In genomic region chr10:93695043-93695791, GRCm38 (mm10) we compare ENCODE assay signal across 11 mouse cellular contexts. TPM values are rescaled to one million over a fixed set of nuclear protein-coding genes. Genes with fewer than 3 reads are reported as not detected.
DNase-seq lines count a peak whose midpoint lies in the region; ATAC-seq and TF ChIP-seq lines count a peak whose summit lies in the region.
"Had no signal": no experiment of that assay in that cellular context is flagged by ENCODE, and none has a peak within 500 bp of the region (broad histone marks: within the 10 kb centered on the region; RNA-seq: fewer than 3 reads in every experiment).

No protein-coding gene starts in this region.

- H3K9ac ChIP-seq in lung, embryonic 14.5 days, result no peak overlapping the region
- no peak overlapping the region for H3K9ac ChIP-seq in hindbrain, embryonic 12.5 days
- H3K9ac ChIP-seq in midbrain, embryonic 14.5 days (replicated peaks; ENCODE audit: low read length), result no peak overlapping the region
- H3K9ac ChIP-seq: limb, embryonic 15.5 days had no signal

- peaks cover 3% of the 10 kb centered on the region for H3K4me1 ChIP-seq in lung, embryonic 14.5 days (ENCODE audit: insufficient read depth)
- peaks cover 16% of the 10 kb centered on the region for H3K4me1 ChIP-seq in forebrain, embryonic 10.5 days
- H3K4me1 ChIP-seq in hindbrain, embryonic 12.5 days, result peaks cover 12% of the 10 kb centered on the region
- peaks cover 6% of the 10 kb centered on the region for H3K4me1 ChIP-seq in midbrain, embryonic 14.5 days (ENCODE audit: control insufficient read depth, insufficient read depth, low read length)
- H3K4me1 ChIP-seq: limb, embryonic 15.5 days had no signal

- no peak for DNase-seq in lung, embryonic 14.5 days
- no peak for DNase-seq in lung, postnatal 14 days
- DNase-seq in forebrain, embryonic 10.5 days (ENCODE audit: extremely low spot score, low spot score), result no peak
- peak; percentile 36 for DNase-seq in midbrain, embryonic 14.5 days
- DNase-seq in left cerebral cortex, postnatal 4 days, result no peak
- no peak for DNase-seq in layer of hippocampus, adult 11-12 months (ENCODE audit: low spot score)
- no peak for DNase-seq in gastrocnemius, adult 8-10 months (ENCODE audit: low spot score in 2 of 2)
- DNase-seq: gastrocnemius, postnatal 36 days had no signal

- WGBS in lung, embryonic 14.5 days, result 46% methylated on average over 21 of the region's 21 CpGs
- WGBS in forebrain, embryonic 10.5 days, result 61% methylated on average over 21 of the region's 21 CpGs
- 49% methylated on average over 21 of the region's 21 CpGs for WGBS in hindbrain, embryonic 12.5 days
- 41% methylated on average over 21 of the region's 21 CpGs for WGBS in midbrain, embryonic 14.5 days

- intact Hi-C loops in left cerebral cortex, postnatal 4 days (cut with DNase I), result no loop called here

- ATAC-seq in lung, embryonic 14.5 days (ENCODE audit: insufficient read depth), result no peak
- peak; percentile 26; the same call in 1 of the 2 replicates for ATAC-seq in hindbrain, embryonic 12.5 days (ENCODE audit: low FRiP score)
- ATAC-seq in midbrain, embryonic 14.5 days (ENCODE audit: low FRiP score, low TSS enrichment), result no peak

- no peak for TF ChIP-seq CTCF in lung, embryonic 14.5 days (IDR thresholded peaks at IDR 0.05; ENCODE audit: low read depth)

- H3K9me3 ChIP-seq in lung, embryonic 14.5 days (ENCODE audit: low read depth, low read length), result no peaks in the 10 kb centered on the region
- no peaks in the 10 kb centered on the region for H3K9me3 ChIP-seq in forebrain, embryonic 10.5 days
- no peaks in the 10 kb centered on the region for H3K9me3 ChIP-seq in hindbrain, embryonic 12.5 days (replicated peaks)
- no peaks in the 10 kb centered on the region for H3K9me3 ChIP-seq in midbrain, embryonic 14.5 days (ENCODE audit: control insufficient read depth, low read length)
- H3K9me3 ChIP-seq: limb, embryonic 15.5 days had no signal

- no peaks in the 10 kb centered on the region for H3K36me3 ChIP-seq in lung, embryonic 14.5 days (ENCODE audit: insufficient read depth)
- H3K36me3 ChIP-seq in forebrain, embryonic 10.5 days (replicated peaks), result no peaks in the 10 kb centered on the region; the same call in 1 of the 2 replicates
- no peaks in the 10 kb centered on the region for H3K36me3 ChIP-seq in hindbrain, embryonic 12.5 days
- H3K36me3 ChIP-seq in midbrain, embryonic 14.5 days (ENCODE audit: control insufficient read depth, insufficient read depth, low read length), result no peaks in the 10 kb centered on the region
- H3K36me3 ChIP-seq: limb, embryonic 15.5 days had no signal

- H3K4me3 ChIP-seq in lung, embryonic 14.5 days (ENCODE audit: low read depth, low read length), result no peak overlapping the region
- no peak overlapping the region for H3K4me3 ChIP-seq in forebrain, embryonic 10.5 days
- H3K4me3 ChIP-seq in hindbrain, embryonic 12.5 days, result no peak overlapping the region
- H3K4me3 ChIP-seq in midbrain, embryonic 14.5 days (replicated peaks; ENCODE audit: low read depth, low read length), result no peak overlapping the region
- H3K4me3 ChIP-seq: limb, embryonic 15.5 days had no signal

- no peaks in the 10 kb centered on the region for H3K27me3 ChIP-seq in lung, embryonic 14.5 days (ENCODE audit: insufficient read depth, low read length)
- no peaks in the 10 kb centered on the region for H3K27me3 ChIP-seq in forebrain, embryonic 10.5 days (ENCODE audit: poor library complexity, severe bottlenecking)
- no peaks in the 10 kb centered on the region for H3K27me3 ChIP-seq in hindbrain, embryonic 12.5 days
- no peaks in the 10 kb centered on the region for H3K27me3 ChIP-seq in midbrain, embryonic 14.5 days (ENCODE audit: control insufficient read depth, insufficient read depth, low read length)
- H3K27me3 ChIP-seq: limb, embryonic 15.5 days had no signal

- peak overlapping the region; percentile 31; the same call in 1 of the 2 replicates for H3K4me2 ChIP-seq in lung, embryonic 14.5 days
- peak overlapping the region; percentile 21 for H3K4me2 ChIP-seq in hindbrain, embryonic 12.5 days (replicated peaks)
- peak overlapping the region; percentile 14 for H3K4me2 ChIP-seq in midbrain, embryonic 14.5 days (ENCODE audit: low read length)
- H3K4me2 ChIP-seq: limb, embryonic 15.5 days had no signal

- H3K27ac ChIP-seq in lung, embryonic 14.5 days (ENCODE audit: low read depth), result peak overlapping the region; percentile 63; the same call in 1 of the 2 replicates
- peak overlapping the region; percentile 53; the same call in 1 of the 2 replicates for H3K27ac ChIP-seq in forebrain, embryonic 10.5 days
- no peak overlapping the region for H3K27ac ChIP-seq in hindbrain, embryonic 12.5 days
- H3K27ac ChIP-seq in midbrain, embryonic 14.5 days (replicated peaks; ENCODE audit: low read depth, low read length), result no peak overlapping the region
- H3K27ac ChIP-seq: kidney, postnatal 0 days; limb, embryonic 15.5 days had no signal

RNA-seq across cellular contexts. Expression of gene Ntn4, which starts 54.7 kb away (rescaled TPM):
- 0.76 and 0.92 TPM in 2 replicates for polyA plus RNA-seq in lung, embryonic 14.5 days (2014; fragmentation: Nextera tagmentation; extraction: Ambion mirVana)
- polyA plus RNA-seq in forebrain, embryonic 10.5 days (2016; fragmentation: Nextera tagmentation; extraction: Ambion mirVana), result 0.84 and 1.1 TPM in 2 replicates
- polyA plus RNA-seq in hindbrain, embryonic 12.5 days (2016; fragmentation: Nextera tagmentation; extraction: Ambion mirVana), result 3.2 and 3.4 TPM in 2 replicates
- 0.86 and 2.0 TPM in 2 replicates for polyA plus RNA-seq in midbrain, embryonic 14.5 days (2014; fragmentation: Nextera tagmentation; extraction: Ambion mirVana)
- total RNA-seq in left cerebral cortex, postnatal 4 days (2021), result 1 to 10 TPM; 7.3 to 7.7 TPM
- total RNA-seq in gastrocnemius, adult 8-10 months (2022), result 1 to 10 TPM; 4.6 to 7.7 (median 6.2) TPM

Comparison
In these comparisons a context has a peak if more than half of its experiments do, and no peak if none do; other contexts are left out.
1. H3K27ac ChIP-seq: peak in lung, embryonic 14.5 days (single experiment) and forebrain, embryonic 10.5 days (single experiment); none in hindbrain, embryonic 12.5 days (single experiment) and midbrain, embryonic 14.5 days (single experiment).
2. Peak in every context shown above with its lines, with median percentiles within 50 percentile points of each other: H3K4me2 ChIP-seq.